Mouse (Mus musculus) heart, postnatal 36 days (tissue): ENCODE results near the gene Zscan4d. TPM values are rescaled to one million over a fixed set of nuclear protein-coding genes. Genes with fewer than 3 reads are reported as not detected.
"Not testable (repeated sequence)": the region's sequence is repeated elsewhere in the genome, so short reads cannot be mapped to it uniquely, and the experiment has no call there.

Experiments
- DNase-seq, 2 experiments: peaks; one replicate each; pipeline ENCODE4 v3.0.0; 2021 to 2022
- intact Hi-C: fragments of 180-260 bp; cut with DNase I; formaldehyde crosslinking; loops from one replicate; pipeline ENCODE4 v1.15.1; 2025
- total RNA-seq, 2 experiments: library from RNA; stranded (reverse); gene quantifications; 2 replicates each; pipeline ENCODE4 v1.2.3; 2021

Gene Zscan4d
- total RNA-seq = not detected

GRCm38 (mm10) chr7:11166059-11166458 lies at the start of gene Zscan4d:
Zscan4d (minus strand) TSS chr7:11166159.
- intact Hi-C loops = not testable (repeated sequence)

GRCm38 (mm10) chr7:11158036-11158435 lies 7.9 kb downstream of the Zscan4d start:
- intact Hi-C loops, DNase-seq: not testable (repeated sequence)

More at GRCm38 (mm10) chr7:11166059-11166458, at the start of gene Zscan4d:
- not testable (repeated sequence) for DNase-seq

Other genes with a start within 250 kb of the Zscan4d start
- gene Zscan4c, start 160.4 kb downstream of the Zscan4d start, total RNA-seq = not detected
- not detected for gene Zscan4-ps1, start 96.5 kb downstream of the Zscan4d start, total RNA-seq
- not detected for gene Zscan4e, start 144.5 kb upstream of the Zscan4d start, total RNA-seq
- gene Zscan4f, start 231.8 kb upstream of the Zscan4d start, total RNA-seq = not detected